ENCODE assay signal across 25 mouse cellular contexts in the genomic region with DNA sequence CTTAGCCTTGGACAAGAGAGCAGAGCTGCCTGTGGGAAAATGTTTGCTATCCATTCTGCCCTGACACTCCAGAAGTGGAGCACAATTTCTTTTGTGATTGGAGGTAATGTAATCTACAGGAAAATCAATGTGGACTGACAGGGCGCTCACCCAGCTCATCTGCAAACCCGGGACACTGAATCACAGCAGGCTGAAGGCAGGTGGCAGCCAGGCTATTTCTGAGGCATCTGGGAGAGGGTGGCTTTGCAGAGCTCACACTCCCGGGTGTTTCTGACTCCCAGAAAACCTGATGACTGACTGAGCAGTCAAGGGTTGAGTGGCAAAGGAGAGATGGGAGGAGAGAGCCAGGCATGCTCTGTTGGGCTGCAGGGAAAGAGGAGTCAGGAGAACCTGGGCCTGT.
DNase-seq lines count a peak whose midpoint lies in the region; ATAC-seq and TF ChIP-seq lines count a peak whose summit lies in the region.
"Had no signal": no experiment of that assay in that cellular context is flagged by ENCODE, and none has a peak within 500 bp of the region (broad histone marks: within the 10 kb centered on the region; RNA-seq: fewer than 3 reads in every experiment).

No protein-coding gene starts in this region.

- H3K36me3 ChIP-seq in intestine, embryonic 14.5 days (ENCODE audit: control insufficient read depth, insufficient read depth, low read length): no peaks in the 10 kb centered on the region
- no peaks in the 10 kb centered on the region for H3K36me3 ChIP-seq in intestine, embryonic 15.5 days
- H3K36me3 ChIP-seq in stomach, embryonic 14.5 days (ENCODE audit: control insufficient read depth, insufficient read depth, low read length): no peaks in the 10 kb centered on the region
- H3K36me3 ChIP-seq in stomach, postnatal 0 days (ENCODE audit: control insufficient read depth, insufficient read depth, low read length): no peaks in the 10 kb centered on the region
- H3K36me3 ChIP-seq in midbrain, embryonic 14.5 days (ENCODE audit: control insufficient read depth, insufficient read depth, low read length): no peaks in the 10 kb centered on the region
- H3K36me3 ChIP-seq: forebrain, embryonic 15.5 days; limb, embryonic 12.5 days; lung, embryonic 15.5 days; midbrain, embryonic 12.5 days; stomach, embryonic 15.5 days had no signal

- H3K27me3 ChIP-seq in intestine, embryonic 14.5 days (replicated peaks; ENCODE audit: control insufficient read depth, insufficient read depth, low read length): no peaks in the 10 kb centered on the region
- H3K27me3 ChIP-seq in intestine, embryonic 15.5 days (replicated peaks): no peaks in the 10 kb centered on the region
- no peaks in the 10 kb centered on the region for H3K27me3 ChIP-seq in stomach, embryonic 14.5 days (ENCODE audit: control insufficient read depth, insufficient read depth, low read length)
- no peaks in the 10 kb centered on the region for H3K27me3 ChIP-seq in stomach, postnatal 0 days (ENCODE audit: control insufficient read depth, insufficient read depth, low read length)
- H3K27me3 ChIP-seq in midbrain, embryonic 14.5 days (ENCODE audit: control insufficient read depth, insufficient read depth, low read length): no peaks in the 10 kb centered on the region
- H3K27me3 ChIP-seq: forebrain, embryonic 15.5 days; limb, embryonic 12.5 days; lung, embryonic 15.5 days; stomach, embryonic 15.5 days had no signal

- peaks cover 17% of the 10 kb centered on the region for H3K4me1 ChIP-seq in intestine, embryonic 14.5 days (replicated peaks; ENCODE audit: control insufficient read depth, insufficient read depth, low read length)
- H3K4me1 ChIP-seq in intestine, embryonic 15.5 days (replicated peaks): peaks cover 21% of the 10 kb centered on the region
- H3K4me1 ChIP-seq in stomach, embryonic 14.5 days (ENCODE audit: control insufficient read depth, insufficient read depth, low read length): peaks cover 20% of the 10 kb centered on the region
- no peaks in the 10 kb centered on the region for H3K4me1 ChIP-seq in stomach, postnatal 0 days (replicated peaks; ENCODE audit: control insufficient read depth, insufficient read depth)
- H3K4me1 ChIP-seq in midbrain, embryonic 14.5 days (ENCODE audit: control insufficient read depth, insufficient read depth, low read length): no peaks in the 10 kb centered on the region; the same call in 1 of the 2 replicates
- H3K4me1 ChIP-seq: forebrain, embryonic 15.5 days had no signal

- no peak for ATAC-seq in intestine, embryonic 14.5 days (replicated peaks; ENCODE audit: low FRiP score, low TSS enrichment, low read depth)
- ATAC-seq in intestine, embryonic 15.5 days: no peak
- ATAC-seq in stomach, embryonic 14.5 days (ENCODE audit: insufficient number of reproducible peaks, insufficient read depth, low FRiP score, low read depth): no peak
- ATAC-seq in stomach, postnatal 0 days (ENCODE audit: low FRiP score, low TSS enrichment): no peak
- ATAC-seq in midbrain, embryonic 14.5 days (ENCODE audit: low FRiP score, low TSS enrichment): no peak
- ATAC-seq: forebrain, embryonic 15.5 days; inflammation-experienced regulatory T-cells, adult 6 months had no signal

- TF ChIP-seq CTCF in stomach, postnatal 0 days (IDR thresholded peaks at IDR 0.05; ENCODE audit: low read depth): no peak

- no peaks in the 10 kb centered on the region for H3K9me3 ChIP-seq in intestine, embryonic 14.5 days (ENCODE audit: control insufficient read depth, low read length)
- H3K9me3 ChIP-seq in intestine, embryonic 15.5 days: no peaks in the 10 kb centered on the region
- H3K9me3 ChIP-seq in stomach, embryonic 14.5 days (ENCODE audit: control insufficient read depth, low read depth, low read length): no peaks in the 10 kb centered on the region
- H3K9me3 ChIP-seq in stomach, postnatal 0 days (ENCODE audit: control insufficient read depth, low read length): no peaks in the 10 kb centered on the region
- no peaks in the 10 kb centered on the region for H3K9me3 ChIP-seq in midbrain, embryonic 14.5 days (ENCODE audit: control insufficient read depth, low read length)
- H3K9me3 ChIP-seq: forebrain, embryonic 15.5 days; limb, embryonic 12.5 days; lung, embryonic 15.5 days; midbrain, embryonic 12.5 days; stomach, embryonic 15.5 days had no signal

- peak overlapping the region; percentile 5; the same call in 1 of the 2 replicates for H3K27ac ChIP-seq in intestine, embryonic 14.5 days (ENCODE audit: low read depth)
- H3K27ac ChIP-seq in intestine, embryonic 15.5 days: no peak overlapping the region
- peak overlapping the region; percentile 24; the same call in 1 of the 2 replicates for H3K27ac ChIP-seq in stomach, embryonic 14.5 days (ENCODE audit: low read length)
- no peak overlapping the region for H3K27ac ChIP-seq in stomach, postnatal 0 days (replicated peaks)
- H3K27ac ChIP-seq in midbrain, embryonic 14.5 days (replicated peaks; ENCODE audit: low read depth, low read length): peak overlapping the region; percentile 13; the same call in 1 of the 2 replicates
- H3K27ac ChIP-seq: forebrain, embryonic 15.5 days; liver, embryonic 14.5 days; lung, embryonic 15.5 days; macrophage; midbrain, embryonic 12.5 days had no signal

- TF ChIP-seq EP300 in stomach, postnatal 0 days (optimal IDR thresholded peaks at IDR 0.05): no peak

- no peak overlapping the region for H3K9ac ChIP-seq in intestine, embryonic 14.5 days (ENCODE audit: low read length)
- H3K9ac ChIP-seq in intestine, embryonic 15.5 days: no peak overlapping the region
- H3K9ac ChIP-seq in stomach, embryonic 14.5 days (replicated peaks; ENCODE audit: low read depth, low read length): no peak overlapping the region
- H3K9ac ChIP-seq in stomach, postnatal 0 days (ENCODE audit: low read length): no peak overlapping the region
- H3K9ac ChIP-seq in midbrain, embryonic 14.5 days (replicated peaks; ENCODE audit: low read length): no peak overlapping the region
- H3K9ac ChIP-seq: forebrain, embryonic 15.5 days; limb, embryonic 12.5 days; liver, embryonic 14.5 days; lung, embryonic 15.5 days; midbrain, embryonic 12.5 days; stomach, embryonic 15.5 days had no signal

- 30% methylated on average over 3 of the region's 3 CpGs for WGBS in intestine, embryonic 14.5 days
- WGBS in intestine, embryonic 15.5 days: 40% methylated on average over 3 of the region's 3 CpGs
- 45% methylated on average over 3 of the region's 3 CpGs for WGBS in stomach, embryonic 14.5 days
- WGBS in stomach, postnatal 0 days: 46% methylated on average over 3 of the region's 3 CpGs
- 33% methylated on average over 3 of the region's 3 CpGs for WGBS in midbrain, embryonic 14.5 days

- no peak overlapping the region for H3K4me2 ChIP-seq in intestine, embryonic 14.5 days (ENCODE audit: low read length)
- no peak overlapping the region for H3K4me2 ChIP-seq in intestine, embryonic 15.5 days (replicated peaks)
- no peak overlapping the region for H3K4me2 ChIP-seq in stomach, embryonic 14.5 days (replicated peaks; ENCODE audit: low read depth, low read length)
- no peak overlapping the region for H3K4me2 ChIP-seq in stomach, postnatal 0 days (replicated peaks; ENCODE audit: low read depth)
- H3K4me2 ChIP-seq in midbrain, embryonic 14.5 days (ENCODE audit: low read length): no peak overlapping the region
- H3K4me2 ChIP-seq: forebrain, embryonic 15.5 days; heart, embryonic 11.5 days; limb, embryonic 12.5 days; lung, embryonic 15.5 days; midbrain, embryonic 12.5 days; stomach, embryonic 15.5 days had no signal

- H3K4me3 ChIP-seq in intestine, embryonic 14.5 days (ENCODE audit: low read depth, low read length): no peak overlapping the region
- H3K4me3 ChIP-seq in intestine, embryonic 15.5 days (replicated peaks): no peak overlapping the region
- H3K4me3 ChIP-seq in stomach, embryonic 14.5 days (ENCODE audit: low read depth, low read length): no peak overlapping the region
- no peak overlapping the region for H3K4me3 ChIP-seq in stomach, postnatal 0 days (ENCODE audit: low read depth, low read length)
- H3K4me3 ChIP-seq in midbrain, embryonic 14.5 days (replicated peaks; ENCODE audit: low read depth, low read length): no peak overlapping the region
- H3K4me3 ChIP-seq: forebrain, embryonic 15.5 days; limb, embryonic 12.5 days; lung, embryonic 15.5 days; midbrain, embryonic 12.5 days; stomach, embryonic 15.5 days had no signal

- DNase-seq in intestine, embryonic 14.5 days (ENCODE audit: low spot score): no peak
- DNase-seq in stomach, postnatal 0 days (ENCODE audit: low spot score): no peak
- no peak for DNase-seq in midbrain, embryonic 14.5 days
- DNase-seq in lung, postnatal 14 days: no peak
- no peak for DNase-seq in kidney, postnatal 10 days
- DNase-seq: adrenal gland, adult 2 months; cerebellum, adult 11 months; cerebellum, postnatal 14 days; embryo, embryonic 11 days; heart, postnatal 14 days; kidney, adult 9 months; kidney, postnatal 36 days; right cerebral cortex, postnatal 25 days; thymus, adult 2 months had no signal

Comparison
In these comparisons a context has a peak if more than half of its experiments do, and no peak if none do; other contexts are left out.
1. H3K27ac ChIP-seq: peak in intestine, embryonic 14.5 days (single experiment), stomach, embryonic 14.5 days (single experiment) and midbrain, embryonic 14.5 days (single experiment); none in intestine, embryonic 15.5 days (single experiment) and stomach, postnatal 0 days (single experiment).